Mouse (Mus musculus) forebrain, embryonic 10.5 days (tissue): ENCODE data around the gene Faap24. TPM values are rescaled to one million over a fixed set of nuclear protein-coding genes. Genes with fewer than 3 reads are reported as not detected.

Experiments
- DNase-seq: peaks from one replicate; pipeline ENCODE4 v3.0.0-alpha.2; 2017; ENCODE audit warnings: low spot score; ENCODE audit errors: extremely low spot score
- H3K27ac ChIP-seq: fragments of 300-500 bp; sonication (generic); 2 replicates; pipeline ENCODE4 v1.5.1; 2016; ENCODE audit warnings: mild to moderate bottlenecking
- H3K27me3 ChIP-seq: fragments of 300-500 bp; sonication (generic); 2 replicates; pipeline ENCODE4 v1.6.1; 2016; ENCODE audit warnings: mild to moderate bottlenecking; ENCODE audit not compliant: poor library complexity, severe bottlenecking
- H3K36me3 ChIP-seq: fragments of 300-500 bp; sonication (generic); replicated peaks from 2 replicates; pipeline ENCODE4 v1.6.1; 2016; ENCODE audit warnings: mild to moderate bottlenecking, moderate library complexity
- H3K4me1 ChIP-seq: fragments of 300-500 bp; sonication (generic); 2 replicates; pipeline ENCODE4 v1.6.1; 2016
- H3K4me3 ChIP-seq: fragments of 300-500 bp; sonication (generic); 2 replicates; pipeline ENCODE4 v1.5.1; 2016; ENCODE audit warnings: mild to moderate bottlenecking, moderate library complexity
- H3K9me3 ChIP-seq: fragments of 300-500 bp; sonication (generic); 2 replicates; pipeline ENCODE4 v1.6.1; 2016; ENCODE audit warnings: mild to moderate bottlenecking, moderate library complexity
- WGBS: fragments of 180-500 bp; shearing (Covaris S2); methylation state at CpG from one replicate; pipeline ENCODE4 v1.1.7; 2016; 5-methylcytosine and 5-hydroxymethylcytosine counted together
- polyA plus RNA-seq: library from polyadenylated mRNA; unstranded; fragments of >200 nt; fragmentation: Nextera tagmentation; extraction: Ambion mirVana; gene quantifications from 2 replicates; pipeline ENCODE4 v1.2.1, GENCODE M21; 2016

Gene Faap24
- polyA plus RNA-seq, 1 experiment from 2014 or later = 28.4 TPM

GRCm38 (mm10) chr7:35362253-35362652, 34.4 kb downstream of the Faap24 start:
- DNase-seq = no peak
- peaks cover 22% of the 10 kb centered on the region for H3K4me1 ChIP-seq
- peaks cover 5% of the 10 kb centered on the region; the same call in 1 of the 2 replicates for H3K36me3 ChIP-seq
- H3K9me3 ChIP-seq = no peaks in the 10 kb centered on the region
- H3K27me3 ChIP-seq = no peaks in the 10 kb centered on the region
- no peak overlapping the region for H3K4me3 ChIP-seq
- 0 out of 2 replicates have a peak overlapping the region, but pooled peaks have one; percentile 40 for H3K27ac ChIP-seq
- 74% methylated on average over 5 of the region's 5 CpGs for WGBS

GRCm38 (mm10) chr7:35357621-35358020, 39.0 kb downstream of the Faap24 start:
- Histone ChIP-seq H3K9me3 (no peaks in the 10 kb centered on the region), H3K27me3 (no peaks in the 10 kb centered on the region), H3K36me3 (no peaks in the 10 kb centered on the region), H3K4me3 (no peak overlapping the region), H3K27ac (no peak overlapping the region), H3K4me1 (peaks cover 8% of the 10 kb centered on the region)
- DNase-seq = no peak
- 92% methylated on average over 12 of the region's 12 CpGs for WGBS

GRCm38 (mm10) chr7:35355303-35355872, 41.2 kb downstream of the Faap24 start:
- Histone ChIP-seq H3K27me3 (no peaks in the 10 kb centered on the region), H3K36me3 (no peaks in the 10 kb centered on the region), H3K9me3 (no peaks in the 10 kb centered on the region), H3K4me1 (no peaks in the 10 kb centered on the region), H3K27ac (no peak overlapping the region), H3K4me3 (no peak overlapping the region)
- WGBS = 89% methylated on average over 5 of the region's 5 CpGs
- DNase-seq = no peak

DNA sequence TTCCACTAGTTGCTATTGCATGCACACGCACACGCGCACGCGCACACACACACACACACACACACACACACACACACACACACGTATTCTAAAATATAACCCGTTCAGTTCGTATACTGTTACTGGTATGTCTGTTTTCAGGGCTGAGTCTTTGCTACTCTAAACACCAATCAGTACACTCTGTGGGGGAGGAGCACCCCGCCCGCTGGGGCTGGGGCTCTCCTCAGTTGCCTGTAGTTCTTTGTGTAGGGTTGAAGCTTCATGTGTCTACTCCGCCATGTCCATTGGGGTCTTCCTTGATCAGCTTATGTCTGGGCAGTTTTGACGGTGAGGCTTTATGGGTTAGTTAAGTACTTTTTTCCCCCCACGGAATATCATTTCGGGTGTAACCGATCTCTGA, 43.3 kb downstream of the Faap24 start:
- Histone ChIP-seq H3K27me3 (no peaks in the 10 kb centered on the region), H3K36me3 (no peaks in the 10 kb centered on the region), H3K4me3 (no peak overlapping the region), H3K27ac (no peak overlapping the region), H3K9me3 (no peaks in the 10 kb centered on the region), H3K4me1 (no peaks in the 10 kb centered on the region)
- no peak for DNase-seq
- 95% methylated on average over 15 of the region's 15 CpGs for WGBS

- Histone ChIP-seq H3K4me1 (no peaks in the 10 kb centered on the region), H3K36me3 (no peaks in the 10 kb centered on the region), H3K9me3 (no peaks in the 10 kb centered on the region), H3K4me3 (no peak overlapping the region), H3K27me3 (no peaks in the 10 kb centered on the region), H3K27ac (no peak overlapping the region)
- WGBS = 94% methylated on average over 3 of the region's 3 CpGs
- DNase-seq = no peak
Measured at GRCm38 (mm10) chr7:35351155-35351554, 45.5 kb downstream of the Faap24 start.

- H3K27me3 ChIP-seq = no peaks in the 10 kb centered on the region
- no peak for DNase-seq
- WGBS = 88% methylated on average over 8 of the region's 8 CpGs
- no peaks in the 10 kb centered on the region for H3K4me1 ChIP-seq
- no peak overlapping the region for H3K4me3 ChIP-seq
- H3K27ac ChIP-seq = no peak overlapping the region
- no peaks in the 10 kb centered on the region for H3K9me3 ChIP-seq
- H3K36me3 ChIP-seq = no peaks in the 10 kb centered on the region
Measured at GRCm38 (mm10) chr7:35349886-35350684, 46.6 kb downstream of the Faap24 start.

DNA sequence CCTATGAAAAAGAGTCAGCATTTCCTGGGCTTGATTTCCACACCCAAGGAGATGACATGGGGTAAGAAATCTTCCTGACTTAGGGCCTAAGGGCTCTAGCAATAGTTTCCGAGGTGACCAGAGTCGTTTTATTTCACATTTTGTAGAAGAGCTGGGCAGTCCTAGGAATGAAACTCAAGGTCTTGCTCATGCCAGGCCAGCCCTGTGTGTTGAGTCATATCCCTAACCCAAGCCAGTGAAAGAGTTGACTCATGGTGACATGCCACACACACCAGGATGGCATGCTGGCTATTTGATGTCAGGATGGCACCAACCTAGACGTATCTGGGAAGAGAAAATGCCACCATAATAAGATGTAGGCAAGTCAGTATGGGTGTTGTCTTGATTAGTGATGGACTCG, 47.6 kb downstream of the Faap24 start:
- H3K4me1 ChIP-seq = no peaks in the 10 kb centered on the region
- H3K36me3 ChIP-seq = no peaks in the 10 kb centered on the region
- no peaks in the 10 kb centered on the region for H3K27me3 ChIP-seq
- WGBS = 90% methylated on average over 4 of the region's 4 CpGs
- H3K27ac ChIP-seq = no peak overlapping the region
- H3K9me3 ChIP-seq = no peaks in the 10 kb centered on the region
- no peak for DNase-seq
- H3K4me3 ChIP-seq = no peak overlapping the region

DNA sequence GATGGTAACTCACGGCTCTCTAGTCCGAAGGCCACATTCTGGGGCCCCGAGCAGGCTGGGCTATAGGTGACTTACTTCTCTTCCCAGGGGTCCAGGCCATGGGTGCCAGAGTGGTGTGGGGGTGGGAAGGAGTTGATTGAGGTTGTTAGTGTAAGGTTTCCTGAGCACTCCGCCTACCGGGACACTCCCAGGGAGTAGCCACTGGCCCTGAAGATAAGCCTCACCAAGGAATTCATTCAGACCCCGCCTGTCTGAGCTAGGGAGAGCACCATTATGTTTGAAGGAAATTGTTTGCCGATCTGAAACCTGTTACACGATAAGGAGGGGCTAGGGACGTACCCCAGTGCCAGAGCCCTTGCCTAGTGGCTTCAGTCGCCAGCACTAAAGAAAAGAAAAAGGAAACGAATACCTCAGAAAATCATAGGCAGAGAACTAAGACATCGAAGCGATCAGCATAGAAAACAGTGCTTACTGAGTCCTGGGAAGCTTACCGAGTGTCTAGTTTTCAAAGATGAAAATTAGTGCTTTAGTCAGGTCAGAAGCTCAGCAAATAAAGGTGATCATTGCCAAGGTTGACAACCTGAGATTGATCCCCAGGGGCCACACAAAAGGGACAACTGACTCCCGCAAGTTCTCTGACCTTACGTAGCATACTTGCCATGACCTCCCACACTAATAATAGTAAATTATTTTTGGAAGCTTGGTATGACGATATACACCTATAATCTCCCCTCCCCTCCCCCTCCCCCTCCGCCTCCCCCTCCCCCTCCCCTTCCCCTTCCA, 48.5 kb downstream of the Faap24 start:
- Histone ChIP-seq H3K27ac (no peak overlapping the region), H3K27me3 (no peaks in the 10 kb centered on the region), H3K36me3 (no peaks in the 10 kb centered on the region), H3K4me3 (no peak overlapping the region), H3K4me1 (no peaks in the 10 kb centered on the region), H3K9me3 (no peaks in the 10 kb centered on the region)
- DNase-seq = no peak
- WGBS = 76% methylated on average over 18 of the region's 18 CpGs

DNA sequence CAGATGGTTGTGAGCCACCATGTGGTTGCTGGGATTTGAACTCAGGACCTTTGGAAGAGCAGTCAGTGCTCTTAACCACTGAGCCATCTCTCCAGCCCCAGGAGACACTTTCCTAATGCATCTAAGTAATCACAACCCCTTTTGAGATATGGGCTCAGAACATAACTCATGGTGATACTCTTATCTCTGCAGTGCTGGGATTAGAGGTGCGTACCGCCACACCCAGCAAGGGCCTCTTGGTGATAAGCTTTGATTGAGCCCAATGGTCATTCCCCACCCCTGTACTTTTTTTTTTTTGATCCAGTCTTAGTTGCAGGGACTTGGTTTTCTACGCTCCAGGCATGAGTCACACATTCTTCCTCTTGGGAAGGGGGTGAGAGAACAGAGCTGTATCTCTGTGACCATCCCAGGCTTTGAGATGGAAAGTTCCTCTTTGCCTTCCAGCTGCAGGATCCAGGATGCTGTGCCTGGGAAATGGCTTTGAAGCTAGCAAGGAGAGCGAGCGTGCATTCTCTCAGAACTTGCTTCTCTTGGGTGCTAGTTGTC, 51.8 kb downstream of the Faap24 start:
- Histone ChIP-seq H3K27ac (no peak overlapping the region), H3K27me3 (no peaks in the 10 kb centered on the region), H3K9me3 (no peaks in the 10 kb centered on the region), H3K36me3 (no peaks in the 10 kb centered on the region), H3K4me3 (no peak overlapping the region), H3K4me1 (peaks cover 7% of the 10 kb centered on the region)
- DNase-seq = no peak
- WGBS = 94% methylated on average over 5 of the region's 5 CpGs

DNA sequence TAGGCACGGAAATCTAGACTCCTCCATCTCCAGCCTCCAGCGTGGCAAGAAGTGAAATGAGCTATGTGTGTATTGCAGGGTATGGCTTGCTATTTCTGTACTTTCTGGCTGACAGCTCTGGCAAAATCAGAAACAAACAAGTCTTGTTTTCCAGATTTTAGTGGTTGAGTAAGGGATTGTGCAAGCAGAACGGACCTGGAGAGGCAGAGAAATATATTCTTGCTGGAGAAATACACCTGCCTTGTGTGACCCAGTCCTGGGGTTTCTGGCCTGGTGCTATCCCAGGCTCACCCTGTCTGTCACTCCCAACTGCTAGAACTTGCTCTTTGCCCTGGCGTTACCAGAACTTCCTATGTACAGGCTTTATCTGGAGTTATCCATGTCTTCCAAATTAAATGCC, 54.1 kb downstream of the Faap24 start:
- no peak overlapping the region for H3K27ac ChIP-seq
- H3K27me3 ChIP-seq = no peaks in the 10 kb centered on the region
- DNase-seq = no peak
- H3K4me3 ChIP-seq = no peak overlapping the region
- H3K4me1 ChIP-seq = peaks cover 13% of the 10 kb centered on the region
- H3K36me3 ChIP-seq = no peaks in the 10 kb centered on the region
- 87% methylated on average over 4 of the region's 4 CpGs for WGBS
- no peaks in the 10 kb centered on the region for H3K9me3 ChIP-seq
